Mouse (Mus musculus): ENCODE measurements around the gene Cfap61. TPM values are rescaled to one million over a fixed set of nuclear protein-coding genes. Genes with fewer than 3 reads are reported as not detected.
A peak's percentile ranks its signal among the peaks of the same experiment; 100 is the strongest.

The Cfap61 gene
- 0.16 and 0.77 TPM in 2 replicates for polyA plus RNA-seq (2015; fragmentation: Nextera tagmentation; extraction: Ambion mirVana)

GRCm38 (mm10) chr2:145934339-145935231 is at the start of gene Cfap61, which contains the start of gene Crnkl1:
TSS of gene Cfap61 (plus strand) at chr2:145934784.
TSS of gene Crnkl1 (minus strand) at chr2:145935014.
- 0 out of 2 replicates have a peak, but pooled peaks cover 2% of the 10 kb centered on the region for H3K36me3 ChIP-seq (ENCODE audit: control insufficient read depth, insufficient read depth, low read length)
- H3K9me3 ChIP-seq (ENCODE audit: control insufficient read depth, low read length) = no peaks in the 10 kb centered on the region
- H3K4me3 ChIP-seq (ENCODE audit: low read depth, low read length) = peak within 1 kb of the TSS; percentile 79
- H3K27ac ChIP-seq (replicated peaks) = 0 out of 2 replicates have a peak within 1 kb of the TSS, but pooled peaks have one; percentile 58
- WGBS = under 1% methylated on average over 61 of the region's 61 CpGs
- H3K9ac ChIP-seq (ENCODE audit: low read length) = peak within 1 kb of the TSS; percentile 76
- H3K4me2 ChIP-seq (replicated peaks; ENCODE audit: low read depth) = peak within 1 kb of the TSS; percentile 59
- no peaks in the 10 kb centered on the region for H3K27me3 ChIP-seq (ENCODE audit: control insufficient read depth, insufficient read depth, low read length)
- DNase-seq (ENCODE audit: low spot score) (peak; percentile 94), ATAC-seq (ENCODE audit: low FRiP score, low TSS enrichment) (peak; percentile 99)
- no peaks in the 10 kb centered on the region for H3K4me1 ChIP-seq (replicated peaks; ENCODE audit: control insufficient read depth, insufficient read depth)
- no peak for TF ChIP-seq CTCF (IDR thresholded peaks at IDR 0.05; ENCODE audit: low read depth)

- H3K36me3 ChIP-seq (ENCODE audit: control insufficient read depth, insufficient read depth, low read length) = peaks cover 15% of the 10 kb centered on the region
- no peak overlapping the region for H3K4me2 ChIP-seq (replicated peaks; ENCODE audit: low read depth)
- DNase-seq (ENCODE audit: low spot score) (no peak), ATAC-seq (ENCODE audit: low FRiP score, low TSS enrichment) (peak; percentile 25; the same call in 1 of the 2 replicates)
- WGBS = 42% methylated on average over 14 of the region's 14 CpGs
- H3K4me1 ChIP-seq (replicated peaks; ENCODE audit: control insufficient read depth, insufficient read depth) = peaks cover 2% of the 10 kb centered on the region; the same call in 1 of the 2 replicates
- TF ChIP-seq EP300 (optimal IDR thresholded peaks at IDR 0.05) (no peak), CTCF (IDR thresholded peaks at IDR 0.05; ENCODE audit: low read depth) (no peak)
- peak overlapping the region; percentile 82 for H3K27ac ChIP-seq (replicated peaks)
- H3K27me3 ChIP-seq (ENCODE audit: control insufficient read depth, insufficient read depth, low read length) = no peaks in the 10 kb centered on the region
- no peak overlapping the region for H3K4me3 ChIP-seq (ENCODE audit: low read depth, low read length)
- H3K9me3 ChIP-seq (ENCODE audit: control insufficient read depth, low read length) = no peaks in the 10 kb centered on the region
- H3K9ac ChIP-seq (ENCODE audit: low read length) = no peak overlapping the region; the same call in 1 of the 2 replicates
Observed at GRCm38 (mm10) chr2:145884913-145885785, 49.4 kb upstream of the Cfap61 start.

- 42% methylated on average over 14 of the region's 14 CpGs for WGBS
- H3K9me3 ChIP-seq (ENCODE audit: control insufficient read depth, low read length) = no peaks in the 10 kb centered on the region
- DNase-seq (ENCODE audit: low spot score) (peak; percentile 50), ATAC-seq (ENCODE audit: low FRiP score, low TSS enrichment) (peak; percentile 70)
- TF ChIP-seq EP300 (optimal IDR thresholded peaks at IDR 0.05) (no peak), CTCF (IDR thresholded peaks at IDR 0.05; ENCODE audit: low read depth) (peak; percentile 71)
- H3K4me1 ChIP-seq (replicated peaks; ENCODE audit: control insufficient read depth, insufficient read depth) = peaks cover 2% of the 10 kb centered on the region; the same call in 1 of the 2 replicates
- H3K36me3 ChIP-seq (ENCODE audit: control insufficient read depth, insufficient read depth, low read length) = peaks cover 13% of the 10 kb centered on the region
- no peaks in the 10 kb centered on the region for H3K27me3 ChIP-seq (ENCODE audit: control insufficient read depth, insufficient read depth, low read length)
- peak overlapping the region; percentile 82 for H3K27ac ChIP-seq (replicated peaks)
- H3K4me3 ChIP-seq (ENCODE audit: low read depth, low read length) = no peak overlapping the region
- no peak overlapping the region for H3K9ac ChIP-seq (ENCODE audit: low read length)
- no peak overlapping the region for H3K4me2 ChIP-seq (replicated peaks; ENCODE audit: low read depth)
Observed at GRCm38 (mm10) chr2:145887937-145888765, 46.4 kb upstream of the Cfap61 start.

- H3K9ac ChIP-seq (ENCODE audit: low read length) = no peak overlapping the region
- 61% methylated on average over 6 of the region's 6 CpGs for whole genome bisulfite sequencing
- ATAC-seq (ENCODE audit: low FRiP score, low TSS enrichment) = no peak
Observed at GRCm38 (mm10) chr2:145888766-145889480, 45.7 kb upstream of the Cfap61 start.

More at GRCm38 (mm10) chr2:145888766-145889480, 45.7 kb upstream of the Cfap61 start:
- Histone ChIP-seq H3K4me3 (ENCODE audit: low read depth, low read length) (no peak overlapping the region), H3K27ac (replicated peaks) (peak overlapping the region; percentile 82), H3K27me3 (ENCODE audit: control insufficient read depth, insufficient read depth, low read length) (no peaks in the 10 kb centered on the region), H3K9me3 (ENCODE audit: control insufficient read depth, low read length) (no peaks in the 10 kb centered on the region), H3K4me2 (replicated peaks; ENCODE audit: low read depth) (no peak overlapping the region), H3K36me3 (ENCODE audit: control insufficient read depth, insufficient read depth, low read length) (peaks cover 13% of the 10 kb centered on the region), H3K4me1 (replicated peaks; ENCODE audit: control insufficient read depth, insufficient read depth) (peaks cover 2% of the 10 kb centered on the region; the same call in 1 of the 2 replicates)
- no peak for DNase-seq (ENCODE audit: low spot score)
- no peak for TF ChIP-seq CTCF (IDR thresholded peaks at IDR 0.05; ENCODE audit: low read depth)
- TF ChIP-seq EP300 (optimal IDR thresholded peaks at IDR 0.05) = no peak

Measured in stomach, postnatal 0 days (tissue).